Mouse (Mus musculus) right cerebral cortex, adult 2 months (tissue): Measurements from ENCODE around the gene Lin7b.
"Not testable (repeated sequence)": the region's sequence is repeated elsewhere in the genome, so short reads cannot be mapped to it uniquely, and the experiment has no call there.

Experiments
- DNase-seq, 2 experiments: peaks; one replicate each; pipeline ENCODE4 v3.0.0; 2021 to 2022; ENCODE audit warnings: low spot score in 2 of 2

The Lin7b gene

GRCm38 (mm10) chr7:45395578-45396336 lies 25.4 kb upstream of the Lin7b start, which contains the start of gene Snrnp70:
Snrnp70 (minus strand) TSS chr7:45395742.
- peak; percentile 100 for DNase-seq

- DNase-seq: no peak
Observed at GRCm38 (mm10) chr7:45395129-45395541, 24.8 kb upstream of the Lin7b start.

DNA sequence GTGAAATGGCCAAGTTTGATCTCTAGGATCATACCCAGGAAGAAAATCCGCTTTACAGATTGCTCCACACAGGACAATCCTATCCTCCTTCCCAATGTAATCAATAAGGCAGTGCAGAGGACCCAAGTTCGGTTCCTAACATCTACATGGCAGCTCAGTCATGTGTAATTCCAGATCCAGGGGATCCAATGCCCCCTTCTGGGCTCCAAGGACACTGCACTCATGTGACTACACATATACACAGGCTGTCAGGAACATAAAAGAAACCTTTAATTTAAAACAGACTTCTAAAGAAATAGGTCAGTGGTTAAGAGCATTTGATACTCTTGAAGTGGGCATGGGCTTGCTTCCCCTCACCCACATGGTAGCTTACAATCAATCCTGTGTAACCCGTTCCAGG lies 15.7 kb upstream of the Lin7b start:
- DNase-seq: no peak

GRCm38 (mm10) chr7:45376057-45376456 lies 5.7 kb upstream of the Lin7b start:
- peak in 1 of 2 experiments; percentile 36 for DNase-seq

GRCm38 (mm10) chr7:45374620-45375019 lies 4.2 kb upstream of the Lin7b start:
- DNase-seq: no peak

DNA sequence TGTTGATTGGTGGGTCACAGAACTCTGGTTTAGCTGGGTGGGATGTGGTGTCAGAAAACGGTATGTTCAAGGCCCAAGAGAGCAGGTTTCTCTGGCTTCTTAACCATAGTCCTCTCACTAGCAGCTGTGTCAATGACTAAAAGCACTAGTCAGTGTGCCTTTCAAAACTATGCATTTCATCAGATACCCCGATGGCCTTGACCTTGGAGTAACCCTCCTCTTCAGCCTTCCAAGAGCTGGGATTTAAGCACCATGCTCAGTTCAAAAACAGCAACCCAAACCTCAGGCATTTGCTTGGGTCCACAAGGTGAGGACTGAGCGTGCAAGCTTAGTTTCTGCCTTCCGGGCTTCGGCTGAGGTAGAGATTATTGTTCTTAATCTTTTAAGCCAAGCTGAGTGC lies 2.0 kb upstream of the Lin7b start:
- DNase-seq: no peak

- DNase-seq: peak in 1 of 2 experiments; percentile 52
Observed at GRCm38 (mm10) chr7:45369836-45370474, 428 bp downstream of the Lin7b start.

DNA sequence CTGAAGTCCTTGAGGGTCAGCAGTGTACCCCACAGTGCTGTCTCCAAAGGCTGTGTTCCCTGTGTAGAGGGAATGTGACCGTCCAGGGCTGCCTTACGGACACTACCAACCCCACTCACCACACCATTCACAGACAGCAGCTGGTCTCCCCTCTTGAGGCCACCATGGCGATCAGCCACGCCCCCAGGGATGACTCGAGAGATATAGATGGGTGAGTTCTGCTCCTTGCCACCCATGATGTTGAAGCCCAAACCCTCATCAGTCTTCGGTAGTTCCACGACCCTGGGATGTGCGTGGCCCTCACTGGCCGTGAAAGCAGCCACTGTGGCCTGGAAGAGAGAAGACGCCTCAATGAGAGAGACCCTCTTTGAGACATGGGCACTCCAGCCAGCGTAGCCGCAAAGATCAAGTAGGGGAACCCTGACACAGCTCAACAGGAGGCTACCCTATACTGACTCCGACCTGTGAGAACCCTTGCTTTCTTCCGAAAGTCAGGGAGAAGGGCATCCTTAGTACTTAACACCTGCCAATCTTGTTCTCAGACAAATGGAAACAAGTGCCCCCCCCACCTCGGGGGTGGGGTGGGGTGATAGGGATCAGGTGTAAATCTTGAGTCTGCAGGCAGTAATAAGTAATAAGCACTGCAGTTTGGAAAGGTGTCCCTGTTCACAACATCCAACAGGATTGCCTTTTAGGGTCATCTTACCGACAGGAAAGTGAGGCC lies 1.2 kb downstream of the Lin7b start:
- peak in 1 of 2 experiments; percentile 31 for DNase-seq

- peak in 1 of 2 experiments; percentile 30 for DNase-seq
Observed at GRCm38 (mm10) chr7:45368178-45368577, 2.2 kb downstream of the Lin7b start.

DNA sequence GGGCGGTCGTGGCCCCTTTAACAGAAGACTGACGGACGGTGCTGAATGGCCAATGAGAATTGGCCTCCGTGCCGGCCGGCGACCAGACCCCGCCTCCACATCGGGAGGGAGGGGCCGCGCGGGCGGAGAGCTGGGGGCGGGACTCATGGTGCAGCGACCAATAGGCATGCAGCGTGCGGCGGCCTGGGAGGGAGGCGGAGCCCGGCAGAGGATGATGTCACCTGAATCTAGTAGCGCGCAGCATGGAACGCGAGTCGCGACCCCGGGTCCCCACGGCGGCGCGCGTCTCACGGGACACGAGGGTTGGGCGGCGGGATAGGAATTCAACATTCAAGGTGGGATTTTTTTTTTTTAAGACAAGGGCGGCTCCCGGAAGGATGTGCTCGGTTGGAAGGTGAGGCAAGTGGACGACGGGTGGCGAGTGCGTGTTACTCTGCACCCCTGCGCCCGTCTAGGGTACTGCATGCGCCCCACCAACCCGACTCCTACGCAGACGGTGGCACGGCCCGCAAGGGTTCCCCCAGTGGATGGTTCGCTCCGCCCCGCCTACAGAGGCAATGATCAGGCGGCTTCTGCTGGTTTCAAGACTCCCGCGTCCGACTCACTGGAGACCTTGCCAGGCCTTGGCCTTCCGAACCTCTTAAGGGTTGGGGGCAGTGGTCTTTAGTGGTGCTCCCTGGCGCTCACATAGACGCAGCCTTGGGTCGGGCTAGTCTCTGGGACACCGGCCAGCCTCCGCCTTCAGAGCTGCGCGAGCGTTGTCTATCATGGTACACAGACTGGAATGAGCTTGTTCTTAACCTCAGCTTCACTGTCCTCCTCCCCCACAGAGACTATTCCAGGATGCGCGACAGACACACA lies 3.1 kb downstream of the Lin7b start:
- peak; percentile 98 to 99 for DNase-seq

DNA sequence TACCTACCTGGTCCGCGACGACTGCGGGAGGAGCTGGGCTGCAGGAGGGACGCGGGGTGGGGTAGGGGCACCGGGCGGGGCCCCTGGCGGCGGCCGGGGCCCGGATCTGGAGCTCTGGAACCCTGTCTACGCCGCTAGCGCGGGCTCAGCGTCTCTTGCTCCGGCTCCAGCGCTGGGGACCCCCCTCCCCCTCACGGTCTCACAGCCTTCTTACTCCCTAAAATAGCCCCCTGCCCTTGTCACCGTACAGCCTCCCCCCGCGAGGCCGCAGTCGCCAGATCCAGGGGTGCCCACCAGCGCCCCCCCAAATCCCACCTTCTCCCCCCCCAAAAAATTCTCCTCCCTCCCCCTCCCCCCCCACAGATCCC lies 3.7 kb downstream of the Lin7b start, which contains the start of gene Ppfia3:
Gene Ppfia3, minus strand, starts transcription at position 368 of the 368 bp plus-strand sequence.
- no peak for DNase-seq

GRCm38 (mm10) chr7:45365742-45366651 lies 4.4 kb downstream of the Lin7b start:
- DNase-seq: no peak

DNA sequence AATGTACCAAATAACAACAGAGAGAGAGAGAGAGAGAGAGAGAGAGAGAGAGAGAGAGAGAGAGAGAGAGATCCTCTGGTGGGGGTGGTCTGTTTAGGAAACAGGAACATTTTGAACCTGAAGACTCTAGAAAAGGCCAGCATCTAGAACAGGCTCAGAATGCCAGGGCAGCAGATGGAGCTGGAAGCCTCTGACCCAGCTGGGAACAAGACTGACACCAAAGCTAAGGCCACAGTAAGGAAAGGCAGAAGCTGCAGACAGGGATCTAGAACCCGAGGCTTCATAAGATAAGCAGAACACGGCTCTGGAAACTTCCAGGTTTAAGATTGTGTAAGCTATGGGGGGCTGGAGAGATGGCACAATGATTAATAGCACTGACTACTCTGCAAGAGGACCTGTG lies 6.4 kb downstream of the Lin7b start:
- no peak for DNase-seq

DNA sequence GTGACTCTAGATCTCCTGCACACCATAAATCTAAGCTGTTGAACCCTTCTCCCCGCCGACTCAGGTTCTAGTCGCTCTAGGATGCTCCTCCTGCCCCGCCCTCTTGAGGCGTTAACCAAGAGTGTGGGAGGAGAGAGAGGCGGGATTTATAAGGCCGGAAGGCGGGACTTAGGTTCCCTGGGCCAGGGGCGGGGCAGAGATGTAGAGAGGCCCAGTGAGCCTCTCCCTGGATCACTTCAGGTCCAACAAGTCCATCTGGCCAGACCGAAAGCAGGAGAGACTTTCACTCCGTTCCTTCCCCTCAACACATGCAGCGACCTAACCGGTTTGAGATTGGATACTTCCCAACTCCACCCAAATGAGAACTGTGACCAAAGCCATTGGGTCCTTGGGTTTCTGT lies 7.6 kb downstream of the Lin7b start:
- DNase-seq: peak; percentile 41

GRCm38 (mm10) chr7:45361243-45361804 lies 9.1 kb downstream of the Lin7b start:
- DNase-seq: peak; percentile 79 to 82

DNA sequence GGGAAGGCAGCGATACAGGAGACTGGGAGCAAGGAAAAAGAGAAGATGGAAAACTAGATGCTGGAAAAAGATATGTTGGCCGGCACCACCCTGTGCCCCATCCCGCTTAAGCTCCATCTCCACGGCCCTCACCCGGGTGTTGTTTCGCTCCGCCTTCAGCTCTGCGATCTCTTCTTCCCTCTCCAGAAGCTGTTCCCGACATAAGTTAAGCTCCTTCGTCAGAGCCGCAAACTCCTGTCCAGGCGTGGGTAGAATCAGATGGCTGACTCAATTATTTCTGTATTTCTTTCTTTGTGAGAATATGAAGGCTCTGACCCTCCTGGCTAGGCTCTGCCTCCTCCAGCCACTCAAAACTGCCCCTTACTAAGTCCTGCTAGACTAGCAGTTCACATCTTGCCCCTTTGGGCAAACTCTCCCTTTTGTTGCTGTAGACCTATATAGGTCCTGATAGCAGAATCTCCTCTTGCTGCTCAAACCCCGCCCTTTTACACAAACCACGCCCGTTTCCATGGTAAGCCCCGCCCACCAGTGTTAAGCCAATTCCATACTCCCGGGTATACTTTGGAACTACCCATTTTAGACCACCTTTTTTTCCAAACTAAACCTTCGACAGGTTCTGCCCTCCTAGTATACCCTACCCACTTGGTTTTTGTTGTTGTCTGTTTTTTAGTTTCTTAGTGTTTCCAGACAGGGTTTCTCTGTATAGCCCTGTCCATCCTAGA lies 9.8 kb downstream of the Lin7b start:
- DNase-seq: peak; percentile 34 to 48

DNA sequence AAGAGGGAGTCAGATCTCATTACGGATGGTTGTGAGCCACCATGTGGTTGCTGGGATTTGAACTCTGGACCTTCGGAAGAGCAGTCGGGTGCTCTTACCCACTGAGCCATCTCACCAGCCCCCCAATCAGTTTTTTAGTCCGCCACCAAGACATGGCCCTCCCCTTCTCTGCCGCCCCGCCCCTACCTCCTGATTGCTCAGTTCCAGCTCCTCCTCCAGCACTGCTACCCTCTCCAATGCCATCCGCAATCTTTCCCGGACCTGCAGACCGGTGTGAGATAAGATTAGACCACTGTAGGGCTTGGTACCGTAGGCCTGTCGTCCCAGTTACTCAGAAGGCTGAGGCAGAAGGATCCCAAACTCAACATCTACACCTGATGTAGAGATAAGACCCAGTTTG lies 11.3 kb downstream of the Lin7b start:
- DNase-seq: not testable (repeated sequence)

- DNase-seq: no peak
Observed at GRCm38 (mm10) chr7:45356087-45356486, 14.3 kb downstream of the Lin7b start.

DNA sequence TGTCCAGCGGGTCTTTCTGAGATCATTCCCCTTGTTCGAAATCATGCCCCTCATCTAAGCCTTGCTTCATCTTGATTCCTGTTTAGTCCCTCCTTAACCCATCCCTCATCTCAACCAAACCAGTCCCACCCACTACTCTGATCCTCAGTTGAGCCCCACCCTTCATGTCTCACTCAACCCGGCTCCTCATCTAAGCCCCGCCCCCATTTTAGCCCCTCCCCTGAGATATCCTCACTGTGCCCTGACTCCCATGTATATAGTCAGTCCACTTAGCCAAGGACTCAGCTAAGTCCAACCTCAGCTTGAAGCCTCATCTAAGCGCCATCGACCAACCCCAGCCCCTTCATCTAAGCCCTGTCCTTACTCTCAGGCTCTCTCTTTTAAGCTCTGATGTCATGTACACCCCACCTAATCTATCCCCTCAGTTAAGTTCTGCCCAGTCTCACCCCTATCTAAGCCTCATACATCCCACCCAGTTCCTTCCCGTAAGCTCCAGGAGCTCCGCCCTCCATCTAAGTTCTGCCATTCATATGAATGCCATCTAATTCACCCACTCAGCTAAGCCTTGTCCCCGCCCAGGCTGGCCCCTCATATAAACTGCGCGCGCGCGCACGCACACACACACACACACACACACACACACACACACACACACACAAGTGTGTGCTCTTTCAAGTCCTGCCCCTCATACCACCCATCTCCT lies 14.9 kb downstream of the Lin7b start:
- DNase-seq: no peak
